Comparison of ENCODE assay signal across 8 mouse cellular contexts in the genomic region with DNA sequence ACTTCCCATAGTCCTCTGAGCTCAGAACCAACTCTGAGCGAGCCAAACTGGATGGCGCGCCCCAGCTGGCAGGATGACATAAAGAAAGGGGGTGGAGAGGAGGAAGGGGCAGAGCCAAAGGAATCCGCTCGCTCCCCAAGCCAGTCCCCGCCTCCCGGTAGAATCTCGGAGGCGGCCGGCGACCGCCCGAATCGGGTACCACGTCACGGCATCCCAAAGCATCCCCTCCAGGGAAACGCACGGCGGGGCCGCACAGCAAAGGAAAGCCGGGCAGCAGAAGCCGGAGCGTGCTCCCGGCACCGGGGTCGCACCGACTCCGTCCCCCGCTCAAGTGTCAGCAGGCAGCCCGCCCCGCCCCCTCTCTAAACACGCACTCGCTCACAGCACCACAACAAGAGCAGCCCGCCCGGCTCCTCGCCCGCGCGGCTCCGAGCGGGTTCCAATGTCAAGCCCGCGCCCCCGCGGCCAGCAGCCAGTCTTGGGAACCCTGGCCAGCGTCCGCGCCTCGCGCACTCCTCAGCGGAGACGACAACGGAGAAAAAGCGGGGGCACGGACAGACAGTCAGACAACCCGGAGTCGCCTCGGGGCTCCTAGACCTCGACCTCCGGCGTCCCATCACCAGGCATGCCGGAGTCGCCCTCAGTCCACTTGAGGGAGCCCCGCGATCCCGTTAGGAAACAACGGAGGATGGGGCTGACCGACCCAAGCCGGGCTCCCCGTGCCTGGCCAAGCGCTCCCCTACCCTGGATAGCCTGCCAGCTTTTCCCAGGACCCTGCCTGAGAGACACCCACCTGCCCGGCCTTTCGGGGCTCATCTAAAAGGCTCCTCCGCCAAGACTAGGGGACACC. TPM values are rescaled to one million over a fixed set of nuclear protein-coding genes. Genes with fewer than 3 reads are reported as not detected.
DNase-seq lines count a peak whose midpoint lies in the region; ATAC-seq and TF ChIP-seq lines count a peak whose summit lies in the region.

No protein-coding gene starts in this region.

- peak overlapping the region; percentile 90 for H3K9ac ChIP-seq in embryonic facial prominence, embryonic 13.5 days
- H3K9ac ChIP-seq in heart, adult 2 months (ENCODE audit: low read depth, low read length), result peak overlapping the region; percentile 72
- peak overlapping the region; percentile 88 for H3K9ac ChIP-seq in limb, embryonic 12.5 days (replicated peaks)
- peak overlapping the region; percentile 81 for H3K9ac ChIP-seq in midbrain, embryonic 14.5 days (replicated peaks; ENCODE audit: low read length)

- TF ChIP-seq EP300 in heart, adult 2 months (IDR thresholded peaks at IDR 0.05; ENCODE audit: insufficient read depth, low read depth, low read length), result no peak

- peak; percentile 61 for ATAC-seq in embryonic facial prominence, embryonic 13.5 days (ENCODE audit: insufficient number of reproducible peaks, insufficient read depth, low FRiP score, low TSS enrichment, low read depth)
- ATAC-seq in limb, embryonic 12.5 days (ENCODE audit: insufficient number of reproducible peaks, insufficient read depth, low FRiP score, low TSS enrichment, low read depth), result peak; percentile 83
- peak; percentile 79 for ATAC-seq in midbrain, embryonic 14.5 days (ENCODE audit: low FRiP score, low TSS enrichment)

- peaks cover 25% of the 10 kb centered on the region for H3K4me1 ChIP-seq in embryonic facial prominence, embryonic 13.5 days
- no peaks in the 10 kb centered on the region for H3K4me1 ChIP-seq in heart, adult 2 months (ENCODE audit: control insufficient read depth, insufficient read depth, low read length)
- peaks cover 22% of the 10 kb centered on the region for H3K4me1 ChIP-seq in limb, embryonic 12.5 days (replicated peaks)
- peaks cover 22% of the 10 kb centered on the region for H3K4me1 ChIP-seq in midbrain, embryonic 14.5 days (ENCODE audit: control insufficient read depth, insufficient read depth, low read length)

- peak overlapping the region; percentile 81 for H3K4me2 ChIP-seq in embryonic facial prominence, embryonic 13.5 days
- H3K4me2 ChIP-seq in limb, embryonic 12.5 days, result peak overlapping the region; percentile 62
- H3K4me2 ChIP-seq in midbrain, embryonic 14.5 days (ENCODE audit: low read length), result peak overlapping the region; percentile 75

- H3K27me3 ChIP-seq in embryonic facial prominence, embryonic 13.5 days, result no peaks in the 10 kb centered on the region
- H3K27me3 ChIP-seq in heart, adult 2 months (ENCODE audit: control insufficient read depth, insufficient read depth, low read length), result no peaks in the 10 kb centered on the region
- no peaks in the 10 kb centered on the region for H3K27me3 ChIP-seq in limb, embryonic 12.5 days
- no peaks in the 10 kb centered on the region for H3K27me3 ChIP-seq in midbrain, embryonic 14.5 days (ENCODE audit: control insufficient read depth, insufficient read depth, low read length)

- 0 out of 2 replicates have a peak, but pooled peaks cover 2% of the 10 kb centered on the region for H3K79me2 ChIP-seq in heart, adult 2 months (replicated peaks; ENCODE audit: control insufficient read depth, insufficient read depth, low read length)

- peak; percentile 83 for DNase-seq in 416B (ENCODE audit: low read depth)
- peak; percentile 57 to 60 for DNase-seq in adrenal gland, postnatal 4 days (ENCODE audit: low spot score in 2 of 2)
- DNase-seq in heart, adult 2 months, result peak; percentile 83 to 86
- DNase-seq in kidney, adult 8-10 months, result peak; percentile 71 to 76
- peak; percentile 85 for DNase-seq in midbrain, embryonic 14.5 days
- DNase-seq in spleen, adult 18-20 months, result peak; percentile 53 to 62

- H3K9me3 ChIP-seq in embryonic facial prominence, embryonic 13.5 days, result no peaks in the 10 kb centered on the region
- no peaks in the 10 kb centered on the region for H3K9me3 ChIP-seq in limb, embryonic 12.5 days
- H3K9me3 ChIP-seq in midbrain, embryonic 14.5 days (ENCODE audit: control insufficient read depth, low read length), result no peaks in the 10 kb centered on the region

- TF ChIP-seq POLR2A in heart, adult 2 months (IDR thresholded peaks at IDR 0.05; ENCODE audit: insufficient read depth, low read depth, low read length), result peak; percentile 44

- TF ChIP-seq CTCF in heart, adult 2 months (IDR thresholded peaks at IDR 0.05), result peak; percentile 46

- intact Hi-C loops in heart, adult 2 months (cut with DNase I), result loop anchor here (1.0 kb wide), 1 partner anchor 47 kb away; a partner anchor contains a TSS

- H3K36me3 ChIP-seq in embryonic facial prominence, embryonic 13.5 days, result peaks cover 23% of the 10 kb centered on the region; the same call in 1 of the 2 replicates
- peaks cover 16% of the 10 kb centered on the region for H3K36me3 ChIP-seq in heart, adult 2 months (ENCODE audit: control insufficient read depth, insufficient read depth, low read length)
- peaks cover 38% of the 10 kb centered on the region for H3K36me3 ChIP-seq in limb, embryonic 12.5 days
- H3K36me3 ChIP-seq in midbrain, embryonic 14.5 days (ENCODE audit: control insufficient read depth, insufficient read depth, low read length), result peaks cover 19% of the 10 kb centered on the region

- under 1% methylated on average over 74 of the region's 74 CpGs for WGBS in embryonic facial prominence, embryonic 13.5 days
- WGBS in heart, adult 2 months, result under 1% methylated on average over 74 of the region's 74 CpGs
- WGBS in limb, embryonic 12.5 days, result under 1% methylated on average over 74 of the region's 74 CpGs
- WGBS in midbrain, embryonic 14.5 days, result under 1% methylated on average over 73 of the region's 74 CpGs

- H3K27ac ChIP-seq in embryonic facial prominence, embryonic 13.5 days, result peak overlapping the region; percentile 96
- H3K27ac ChIP-seq in heart, adult 2 months, result peak overlapping the region; percentile 91
- H3K27ac ChIP-seq in limb, embryonic 12.5 days, result peak overlapping the region; percentile 93
- peak overlapping the region; percentile 90 for H3K27ac ChIP-seq in midbrain, embryonic 14.5 days (replicated peaks; ENCODE audit: low read depth, low read length)

- peak overlapping the region; percentile 95 for H3K4me3 ChIP-seq in embryonic facial prominence, embryonic 13.5 days
- peak overlapping the region; percentile 75 for H3K4me3 ChIP-seq in heart, adult 2 months
- peak overlapping the region; percentile 96 for H3K4me3 ChIP-seq in limb, embryonic 12.5 days (replicated peaks)
- peak overlapping the region; percentile 93 for H3K4me3 ChIP-seq in midbrain, embryonic 14.5 days (replicated peaks; ENCODE audit: low read depth, low read length)

RNA-seq across cellular contexts. Expression of a gene that starts 0.7 kb away (rescaled TPM):
- 10 to 100 TPM; 33.7 to 35.8 TPM for total RNA-seq in adrenal gland, postnatal 4 days (2021)
- polyA plus RNA-seq in embryonic facial prominence, embryonic 13.5 days (2015; fragmentation: Nextera tagmentation; extraction: Ambion mirVana), result 31.0 and 34.7 TPM in 2 replicates
- 10 to 100 TPM; 24.0 to 25.6 TPM for total RNA-seq in heart, adult 2 months (2021)
- polyA plus RNA-seq in heart, adult 2 months (2012; rRNA removed), result 19.6 and 27.7 TPM in 2 replicates
- 28.4 and 37.1 TPM in 2 replicates for polyA plus RNA-seq in limb, embryonic 12.5 days (2016; fragmentation: Nextera tagmentation; extraction: Ambion mirVana)
- 48.3 and 67.7 TPM in 2 replicates for polyA plus RNA-seq in midbrain, embryonic 14.5 days (2014; fragmentation: Nextera tagmentation; extraction: Ambion mirVana)

RNA-seq across cellular contexts. Expression of a gene that starts 47.0 kb away (rescaled TPM):
- 10 to 100 TPM; 68.3 to 76.5 TPM for total RNA-seq in adrenal gland, postnatal 4 days (2021)
- polyA plus RNA-seq in embryonic facial prominence, embryonic 13.5 days (2015; fragmentation: Nextera tagmentation; extraction: Ambion mirVana), result 71.7 and 75.8 TPM in 2 replicates
- total RNA-seq in heart, adult 2 months (2021), result 10 to 100 TPM; 71.5 to 80.7 TPM
- 18.0 and 41.5 TPM in 2 replicates for polyA plus RNA-seq in heart, adult 2 months (2012; rRNA removed)
- polyA plus RNA-seq in limb, embryonic 12.5 days (2016; fragmentation: Nextera tagmentation; extraction: Ambion mirVana), result 85.5 and 89.9 TPM in 2 replicates
- 42.0 and 61.6 TPM in 2 replicates for polyA plus RNA-seq in midbrain, embryonic 14.5 days (2014; fragmentation: Nextera tagmentation; extraction: Ambion mirVana)

Comparison
In these comparisons a context has a peak if more than half of its experiments do, and no peak if none do; other contexts are left out.
1. Peak in every context shown above with its lines: DNase-seq, ATAC-seq, H3K4me3 ChIP-seq and H3K27ac ChIP-seq.